Mouse (Mus musculus) embryonic fibroblast, embryonic 13.5 days (primary cell): ENCODE data around the gene Pdzrn4. TPM values are rescaled to one million over a fixed set of nuclear protein-coding genes. Genes with fewer than 3 reads are reported as not detected.

Experiments used
- H3K27ac ChIP-seq: 2 replicates; pipeline ENCODE4 v1.5.1; 2012; ENCODE audit warnings: low read length, control low read depth, inconsistent platforms; ENCODE audit not compliant: insufficient read depth
- H3K4me1 ChIP-seq: 2 replicates; pipeline ENCODE4 v1.6.1; 2011; ENCODE audit warnings: low read length; ENCODE audit not compliant: control insufficient read depth, insufficient read depth
- H3K4me3 ChIP-seq: 2 replicates; pipeline ENCODE4 v1.5.1; 2011; ENCODE audit warnings: mild to moderate bottlenecking, control low read depth, low read length; ENCODE audit not compliant: insufficient read depth
- CTCF ChIP-seq: IDR thresholded peaks from 2 replicates; pipeline ENCODE4 v1.5.1; 2011; ENCODE audit warnings: mild to moderate bottlenecking, control low read depth, low read length, moderate library complexity, borderline replicate concordance; ENCODE audit not compliant: insufficient read depth
- POLR2A ChIP-seq: IDR thresholded peaks from 2 replicates; pipeline ENCODE4 v1.6.1; 2011; ENCODE audit warnings: low read depth, mild to moderate bottlenecking, control low read depth, low read length, moderate library complexity
- polyA plus RNA-seq: library from polyadenylated mRNA; stranded (reverse); fragments of >200 nt; gene quantifications from 2 replicates; pipeline ENCODE4 v1.2.4, GENCODE M21; 2011; ENCODE audit warnings: low read depth; ENCODE audit not compliant: missing spikeins, insufficient read length

Pdzrn4 gene
- polyA plus RNA-seq, 1 experiment: 0.76 TPM

- TF ChIP-seq CTCF: no peak
- TF ChIP-seq POLR2A: no peak
- Histone ChIP-seq H3K4me1 (no peaks in the 10 kb centered on the region), H3K27ac (no peak overlapping the region)
Measured at GRCm38 (mm10) chr15:92610866-92611265, 214.2 kb downstream of the Pdzrn4 start.

GRCm38 (mm10) chr15:92612386-92612785, 215.7 kb downstream of the Pdzrn4 start:
- Histone ChIP-seq H3K4me3 (no peak overlapping the region), H3K27ac (no peak overlapping the region), H3K4me1 (no peaks in the 10 kb centered on the region)
- TF ChIP-seq CTCF: no peak
- TF ChIP-seq POLR2A: no peak

More at GRCm38 (mm10) chr15:92610866-92611265, 214.2 kb downstream of the Pdzrn4 start:
- H3K4me3 ChIP-seq: no peak overlapping the region

GRCm38 (mm10) chr15:92613228-92613627, 216.5 kb downstream of the Pdzrn4 start:
- Histone ChIP-seq H3K27ac (no peak overlapping the region), H3K4me3 (no peak overlapping the region), H3K4me1 (no peaks in the 10 kb centered on the region)
- TF ChIP-seq CTCF (no peak), POLR2A (no peak)

GRCm38 (mm10) chr15:92621731-92622234, 225.1 kb downstream of the Pdzrn4 start:
- Histone ChIP-seq H3K4me3 (no peak overlapping the region), H3K4me1 (no peaks in the 10 kb centered on the region), H3K27ac (no peak overlapping the region)
- TF ChIP-seq POLR2A (no peak), CTCF (no peak)

GRCm38 (mm10) chr15:92622323-92622722, 225.6 kb downstream of the Pdzrn4 start:
- Histone ChIP-seq H3K4me3 (no peak overlapping the region), H3K4me1 (no peaks in the 10 kb centered on the region), H3K27ac (no peak overlapping the region)
- TF ChIP-seq CTCF (no peak), POLR2A (no peak)

- TF ChIP-seq CTCF (no peak), POLR2A (no peak)
- peaks cover 5% of the 10 kb centered on the region; the same call in 1 of the 2 replicates for H3K4me1 ChIP-seq
- no peak overlapping the region for H3K27ac ChIP-seq
- H3K4me3 ChIP-seq: no peak overlapping the region
Measured at GRCm38 (mm10) chr15:92629172-92629571, 232.5 kb downstream of the Pdzrn4 start.

- H3K4me3 ChIP-seq: no peak overlapping the region
- H3K4me1 ChIP-seq: peaks cover 5% of the 10 kb centered on the region; the same call in 1 of the 2 replicates
- no peak for TF ChIP-seq CTCF
- TF ChIP-seq POLR2A: no peak
- no peak overlapping the region for H3K27ac ChIP-seq
Measured at GRCm38 (mm10) chr15:92634044-92634610, 237.4 kb downstream of the Pdzrn4 start.

- Histone ChIP-seq H3K4me3 (no peak overlapping the region), H3K27ac (no peak overlapping the region), H3K4me1 (no peaks in the 10 kb centered on the region)
- TF ChIP-seq POLR2A: no peak
- TF ChIP-seq CTCF: no peak
Measured at GRCm38 (mm10) chr15:92640212-92641082, 243.8 kb downstream of the Pdzrn4 start.

GRCm38 (mm10) chr15:92671279-92672051, 274.8 kb downstream of the Pdzrn4 start:
- H3K27ac ChIP-seq: no peak overlapping the region
- TF ChIP-seq POLR2A (no peak), CTCF (no peak)
- no peak overlapping the region for H3K4me3 ChIP-seq
- H3K4me1 ChIP-seq: peaks cover 2% of the 10 kb centered on the region; the same call in 1 of the 2 replicates
